Mouse (Mus musculus) kidney, adult 9 months (tissue): ENCODE results near the gene Slc22a7.
A peak's percentile ranks its signal among the peaks of the same experiment; 100 is the strongest.

ENCODE experiments used
- DNase-seq: peaks from one replicate; pipeline ENCODE4 v3.0.0; 2022

Slc22a7 gene

GRCm38 (mm10) chr17:46438298-46438873 lies at the start of gene Slc22a7:
Gene Slc22a7 (minus strand): TSS chr17:46438457.
- peak; percentile 83 for DNase-seq

GRCm38 (mm10) chr17:46487431-46487830 lies 49.2 kb upstream of the Slc22a7 start, which contains the start of gene Ttbk1:
Gene Ttbk1 (minus strand): TSS chr17:46487675.
- no peak for DNase-seq

DNA sequence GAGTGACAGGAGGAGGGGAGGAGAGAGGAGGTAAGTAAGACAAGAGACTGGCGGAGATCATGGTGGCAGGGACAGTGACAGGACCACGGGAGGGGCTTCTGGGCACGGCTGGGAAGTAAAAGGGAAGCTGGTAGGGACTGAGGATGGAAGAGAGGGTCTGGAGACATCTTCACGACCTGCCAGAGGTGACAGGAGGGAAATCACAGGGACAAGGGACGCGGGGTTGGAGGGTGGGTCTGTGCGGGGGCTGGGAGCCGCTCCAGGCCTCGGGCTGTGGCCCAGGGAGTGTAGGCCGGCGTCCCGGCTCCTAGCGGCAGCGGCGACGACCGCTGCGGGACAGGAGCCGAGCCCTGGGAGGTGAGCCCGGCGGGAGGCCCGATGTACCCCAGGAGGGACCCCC lies 48.7 kb upstream of the Slc22a7 start:
- DNase-seq, result no peak

GRCm38 (mm10) chr17:46484461-46484875 lies 46.2 kb upstream of the Slc22a7 start:
- no peak for DNase-seq

GRCm38 (mm10) chr17:46484021-46484431 lies 45.8 kb upstream of the Slc22a7 start:
- DNase-seq, result peak; percentile 93

DNA sequence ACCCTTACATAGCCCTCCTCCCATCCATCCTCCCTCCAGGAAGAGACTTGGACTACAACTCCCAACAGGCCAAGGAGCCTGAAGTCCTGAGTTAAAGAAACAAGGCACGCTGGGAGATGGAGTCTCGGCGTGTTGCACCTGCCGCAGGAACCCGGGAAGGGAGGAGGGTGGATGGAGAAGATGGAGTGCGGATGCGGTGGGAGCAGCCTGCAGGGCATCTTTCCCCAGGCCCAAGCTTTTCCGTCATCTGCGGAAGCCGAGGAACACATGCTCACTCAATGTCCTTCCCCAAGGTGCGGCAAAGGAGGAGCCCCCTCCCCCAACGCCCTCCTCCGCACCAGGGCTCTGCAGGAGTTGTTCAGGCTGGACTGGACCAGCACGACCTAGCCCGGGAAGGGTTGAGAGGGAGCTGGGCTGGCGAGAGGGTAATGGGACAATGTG lies 45.3 kb upstream of the Slc22a7 start:
- peak; percentile 77 for DNase-seq

- DNase-seq, result peak; percentile 50
These were observed 39.0 kb upstream of the Slc22a7 start for GRCm38 (mm10) chr17:46477286-46477685.

GRCm38 (mm10) chr17:46476601-46477000 lies 38.3 kb upstream of the Slc22a7 start:
- no peak for DNase-seq

DNA sequence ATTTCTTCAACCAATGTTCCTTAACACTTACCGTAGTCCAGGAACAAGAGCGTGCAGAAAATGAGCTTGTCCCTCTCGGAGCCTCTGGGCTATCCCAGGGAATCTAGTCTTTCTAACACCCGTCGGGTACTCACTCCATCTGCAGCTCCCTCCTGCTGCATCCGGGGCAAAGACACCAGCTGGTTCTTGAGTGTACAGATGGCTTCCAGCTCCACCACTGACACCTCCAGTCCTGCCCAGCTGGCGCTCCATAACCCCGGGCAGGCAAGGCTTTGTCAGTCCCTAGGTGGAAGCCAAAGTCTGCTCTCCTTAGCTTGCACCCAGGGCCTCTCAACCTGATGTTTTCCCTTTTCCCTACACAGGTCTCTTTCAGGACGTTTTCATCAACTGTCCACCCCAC lies 29.6 kb upstream of the Slc22a7 start:
- DNase-seq, result no peak

DNA sequence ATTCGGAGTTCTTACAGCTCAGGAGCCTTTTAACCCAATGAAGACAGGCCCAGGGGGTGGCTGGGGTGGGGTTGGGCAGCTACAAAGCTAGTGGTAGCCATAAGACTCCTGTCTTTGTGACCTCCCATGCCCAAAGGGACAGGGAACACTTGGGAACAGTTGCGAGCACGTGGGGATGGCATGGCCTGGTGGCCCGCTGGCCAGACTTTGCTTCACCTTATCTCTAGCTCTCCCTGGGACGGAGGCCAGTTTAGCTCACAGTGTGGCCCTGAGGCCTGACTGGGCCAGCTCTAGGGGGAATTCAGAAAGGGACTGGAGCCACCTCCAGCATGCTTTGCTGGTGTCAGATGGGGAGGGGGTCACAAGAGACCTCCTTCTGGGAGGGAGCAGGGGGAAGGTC lies 24.0 kb upstream of the Slc22a7 start:
- DNase-seq, result no peak

DNA sequence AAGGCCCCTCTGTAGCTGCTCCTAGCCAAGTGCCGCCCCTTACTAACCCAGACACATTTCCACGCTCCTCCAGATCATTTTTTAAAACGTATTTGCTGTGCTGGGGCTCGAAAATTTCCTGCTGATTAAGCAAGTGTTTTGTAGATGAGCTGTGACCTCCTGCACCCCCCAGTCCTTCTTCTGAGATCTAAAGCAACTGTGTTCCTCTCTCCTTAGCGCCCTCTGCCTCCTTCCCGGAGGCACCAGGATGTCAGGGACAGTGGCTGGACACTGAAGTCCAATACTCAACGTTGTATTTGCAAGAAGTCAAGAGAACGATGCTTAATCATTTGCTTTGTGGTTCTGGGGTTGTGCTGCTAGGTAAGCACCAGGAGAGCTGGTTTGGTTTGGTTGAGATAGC lies 23.1 kb upstream of the Slc22a7 start:
- peak; percentile 45 for DNase-seq

DNA sequence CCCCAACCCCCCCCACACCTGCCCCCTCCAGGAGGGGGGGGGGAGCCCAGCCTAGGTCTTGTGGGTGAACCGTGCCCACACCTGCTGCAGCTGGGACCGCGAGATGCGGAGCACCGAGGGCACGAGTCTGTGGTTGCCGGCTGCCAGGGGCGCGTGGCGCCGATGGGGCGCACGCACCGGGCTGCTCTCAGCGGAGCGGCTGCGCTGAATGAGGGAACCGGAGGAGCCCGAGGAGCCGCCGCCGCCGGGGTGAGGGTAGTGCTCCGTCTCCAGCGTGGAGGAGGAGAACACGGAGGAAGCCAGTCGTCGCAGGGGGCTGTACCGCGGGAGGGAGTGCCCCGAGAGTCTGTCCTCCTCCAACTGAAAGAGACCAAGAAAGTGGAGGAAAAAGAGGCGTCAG lies 22.4 kb upstream of the Slc22a7 start:
- no peak for DNase-seq

DNA sequence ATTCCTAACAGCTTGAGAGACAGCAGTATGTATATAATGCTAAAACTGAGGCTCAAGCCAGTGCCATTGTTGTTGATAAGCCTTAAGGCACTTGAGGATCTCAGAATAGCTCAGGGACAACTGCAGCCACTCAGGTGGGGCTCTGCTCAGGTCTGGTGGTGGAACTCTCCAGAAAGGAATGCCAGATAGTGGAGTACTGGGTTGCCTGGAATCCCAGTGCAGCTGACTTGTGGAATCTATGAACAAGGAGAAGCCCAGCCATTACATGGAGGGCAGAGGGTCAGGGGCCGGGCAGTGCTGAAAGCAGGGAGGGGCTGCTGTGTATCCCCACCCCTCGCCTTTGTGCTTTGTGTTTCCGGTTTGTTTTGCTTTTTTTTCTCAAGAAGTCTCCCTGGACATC lies 20.2 kb upstream of the Slc22a7 start:
- DNase-seq, result no peak

DNA sequence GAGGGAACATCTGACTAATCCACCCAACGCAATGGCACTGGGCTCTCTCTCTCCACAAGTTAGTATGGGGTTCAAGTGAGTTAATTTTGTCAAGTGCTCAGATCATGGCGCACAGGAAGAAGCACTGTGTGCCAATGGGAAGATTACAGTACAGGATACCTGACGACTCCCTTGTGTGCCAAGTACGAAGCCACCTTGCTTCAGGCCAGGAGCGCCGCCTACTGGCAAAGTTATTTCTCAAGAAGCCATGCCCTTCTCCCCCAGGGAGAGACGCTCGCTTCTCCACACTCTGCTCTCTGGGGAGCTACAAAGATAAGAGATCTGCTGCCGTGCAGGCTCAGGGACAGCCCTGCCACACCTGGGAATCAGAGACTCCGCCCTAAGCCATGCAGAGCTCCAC lies 19.5 kb upstream of the Slc22a7 start:
- DNase-seq, result peak; percentile 75

- peak; percentile 51 for DNase-seq
These were observed 16.9 kb upstream of the Slc22a7 start for GRCm38 (mm10) chr17:46455110-46455691.

DNA sequence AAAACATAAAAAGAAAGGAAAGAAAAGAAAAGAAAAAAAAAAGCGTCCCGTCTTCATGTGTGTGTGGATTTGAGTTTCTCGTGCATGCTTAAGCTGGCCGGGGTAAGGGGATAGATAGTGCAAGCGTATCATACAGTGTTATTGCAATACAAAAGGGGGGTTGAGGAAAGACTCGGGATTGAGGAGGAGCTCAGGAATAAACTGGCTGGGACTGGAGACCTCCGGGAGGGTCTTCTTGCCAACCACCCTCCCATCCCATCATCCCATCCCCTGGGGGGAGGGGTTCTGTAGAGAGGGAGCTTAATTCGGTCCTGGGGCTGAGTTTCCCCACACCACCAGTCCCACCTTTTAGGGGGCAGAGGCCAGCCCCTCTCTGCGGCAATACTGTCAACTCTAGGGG lies 16.3 kb upstream of the Slc22a7 start:
- no peak for DNase-seq

GRCm38 (mm10) chr17:46453970-46454411 lies 15.7 kb upstream of the Slc22a7 start:
- no peak for DNase-seq

DNA sequence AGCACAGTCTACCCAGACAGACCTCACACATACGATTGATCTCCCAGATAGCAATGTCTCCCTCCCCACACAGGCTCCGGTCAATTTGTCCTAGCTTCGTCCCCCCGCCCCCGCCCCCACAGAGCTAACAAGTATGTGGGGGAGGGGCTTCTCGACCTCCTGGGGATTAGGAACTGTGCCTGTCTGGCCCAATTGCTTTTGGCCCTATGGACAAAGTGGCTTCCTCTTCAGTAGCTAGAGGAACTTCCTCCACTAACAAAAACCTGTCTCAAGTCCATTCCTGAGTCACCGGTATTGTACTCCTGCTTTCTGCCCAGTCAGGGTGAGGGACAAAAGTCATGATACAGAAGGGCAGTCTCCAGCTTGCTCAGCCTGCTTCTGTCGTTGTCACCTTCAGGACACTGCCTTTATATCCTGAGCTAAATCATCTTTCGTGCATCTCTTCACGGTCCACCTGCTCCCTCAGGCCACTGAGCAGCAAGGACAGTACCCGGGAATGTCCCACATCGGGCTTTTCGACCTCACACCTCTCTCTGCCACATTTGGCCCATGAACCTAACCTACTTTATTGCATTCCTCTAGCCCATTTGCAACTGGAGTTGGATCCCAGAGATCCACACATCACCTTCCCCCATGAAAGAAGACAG lies 15.2 kb upstream of the Slc22a7 start:
- DNase-seq, result peak; percentile 31

DNA sequence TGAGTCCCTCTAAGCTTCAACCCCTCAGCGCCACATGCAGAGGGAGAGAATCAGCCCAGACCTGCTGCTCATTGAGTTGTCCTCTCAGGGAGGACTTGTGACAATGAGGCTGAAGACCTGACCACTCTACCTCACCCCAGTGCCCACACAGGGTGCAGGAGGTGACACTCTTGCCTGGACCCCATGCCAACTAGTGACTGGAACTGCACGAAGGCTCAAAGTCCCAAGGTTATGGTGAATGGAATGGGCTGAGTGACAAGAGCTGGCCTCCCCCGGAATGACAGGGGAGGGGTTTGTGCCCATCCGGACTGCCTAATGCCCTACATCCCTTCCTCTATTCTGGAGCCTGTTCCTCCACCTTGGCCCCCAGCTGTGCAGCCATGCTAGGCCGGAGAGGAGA lies 14.4 kb upstream of the Slc22a7 start:
- DNase-seq, result peak; percentile 82

GRCm38 (mm10) chr17:46446264-46446663 lies 8.0 kb upstream of the Slc22a7 start:
- no peak for DNase-seq

DNA sequence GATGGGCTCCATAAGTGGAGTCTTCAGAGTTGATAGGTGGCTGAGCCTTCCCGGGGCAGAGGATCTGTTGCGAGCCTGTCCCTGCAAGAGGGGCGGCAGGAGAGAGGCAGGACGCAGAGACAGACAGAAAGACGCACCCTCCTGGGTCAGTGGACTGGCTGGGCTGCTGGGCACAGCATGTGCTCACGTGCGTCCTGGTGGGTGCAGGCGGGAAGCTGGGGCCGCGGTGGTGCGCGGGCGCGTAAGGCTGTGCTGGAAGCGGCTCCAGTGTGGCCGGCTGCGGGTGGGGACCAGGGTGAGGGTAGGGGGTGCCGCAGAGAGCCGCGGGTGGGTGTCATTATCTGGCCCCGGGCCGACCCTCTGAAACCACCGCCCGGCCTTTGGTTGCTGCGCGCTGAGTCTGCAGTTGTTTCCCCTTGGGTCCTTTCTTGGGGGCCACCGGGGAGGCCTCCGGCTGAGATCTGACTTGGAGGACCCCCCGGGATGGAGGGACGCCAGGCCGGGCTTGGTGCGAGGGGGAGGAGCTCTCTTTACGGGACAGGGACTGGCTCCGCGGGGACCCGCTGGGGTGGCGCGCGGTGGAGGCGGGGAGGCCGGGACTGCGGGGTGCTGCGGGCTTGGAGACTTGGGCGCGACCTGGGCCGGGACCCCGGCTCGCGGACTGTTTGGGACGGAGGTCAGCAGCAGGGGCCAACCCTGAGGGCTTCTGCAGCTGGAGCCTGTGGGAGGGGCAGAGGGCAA lies 6.8 kb upstream of the Slc22a7 start:
- no peak for DNase-seq

DNA sequence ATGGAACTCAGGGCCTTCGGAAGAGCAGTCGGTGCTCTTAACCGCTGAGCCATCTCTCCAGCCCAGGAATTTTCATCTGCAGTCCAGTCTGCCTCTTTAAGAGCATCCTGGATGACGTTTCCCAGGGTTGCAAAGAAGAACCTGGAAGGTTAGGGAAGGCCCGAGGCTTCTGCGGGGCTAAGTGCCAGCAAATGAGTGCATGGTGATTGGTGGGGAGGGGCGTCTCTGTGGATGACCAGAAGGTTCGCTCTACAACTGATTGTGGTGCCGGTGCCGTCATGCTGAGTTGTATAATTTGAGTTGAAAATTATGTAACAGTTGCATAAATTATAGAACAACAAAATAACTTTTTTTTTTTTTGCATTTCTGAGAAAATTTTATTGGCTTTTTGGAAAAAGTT lies 919 bp upstream of the Slc22a7 start:
- no peak for DNase-seq

DNA sequence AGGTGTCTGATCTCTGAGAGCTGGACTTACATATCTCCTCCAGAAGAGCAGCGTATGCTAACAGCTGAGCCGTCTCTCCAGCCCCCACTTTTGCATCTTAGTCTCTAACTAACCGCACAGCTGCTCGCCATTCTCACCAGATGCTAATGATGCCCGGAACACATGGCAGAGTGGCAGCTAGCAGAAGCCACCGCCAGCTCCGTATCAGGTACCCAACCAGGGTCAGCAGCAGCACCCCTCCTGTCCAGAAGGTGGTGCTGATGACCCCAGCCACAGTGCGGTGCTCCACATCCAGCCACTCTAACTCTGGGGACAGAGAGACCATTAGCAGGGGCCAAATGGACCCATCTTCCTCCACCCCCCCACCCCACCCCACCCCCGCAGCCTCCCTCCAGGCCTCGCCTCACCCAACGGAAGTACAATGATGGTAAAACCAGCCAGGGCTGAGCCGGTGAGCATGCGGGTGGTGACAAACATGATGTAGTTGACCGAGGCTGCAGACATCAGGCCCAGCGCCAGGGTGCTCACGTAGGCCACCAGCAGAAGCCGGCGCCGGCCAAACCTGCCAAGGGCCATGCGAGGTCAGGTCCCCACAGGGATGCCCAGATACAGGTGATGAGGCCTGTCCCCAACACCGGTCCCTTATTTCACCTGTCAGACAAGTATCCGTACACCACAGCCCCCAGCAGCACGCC lies 1.4 kb downstream of the Slc22a7 start:
- DNase-seq, result peak; percentile 55
